Mouse (Mus musculus) bone marrow macrophage, adult 2 months (primary cell): ENCODE measurements around the gene Gm28308. TPM values are rescaled to one million over a fixed set of nuclear protein-coding genes. Genes with fewer than 3 reads are reported as not detected.

ENCODE experiments used
- H3K27ac ChIP-seq: 2 replicates; pipeline ENCODE4 v1.5.1; 2012; ENCODE audit warnings: low read depth, low read length; ENCODE audit not compliant: insufficient read depth
- H3K4me1 ChIP-seq: 2 replicates; pipeline ENCODE4 v1.6.1; 2012; ENCODE audit warnings: low read length; ENCODE audit not compliant: control insufficient read depth, insufficient read depth
- H3K4me3 ChIP-seq: 2 replicates; pipeline ENCODE4 v1.5.1; 2012; ENCODE audit warnings: mild to moderate bottlenecking, low read length, moderate library complexity; ENCODE audit not compliant: insufficient read depth
- CTCF ChIP-seq: IDR thresholded peaks from 2 replicates; pipeline ENCODE4 v1.5.1; 2012; ENCODE audit warnings: low read depth, mild to moderate bottlenecking, low read length, moderate library complexity
- POLR2A ChIP-seq: IDR thresholded peaks from 2 replicates; pipeline ENCODE4 v1.6.1; 2012; ENCODE audit warnings: mild to moderate bottlenecking, low read depth, low read length, borderline replicate concordance
- polyA plus RNA-seq: library from polyadenylated mRNA; stranded (reverse); fragments of >200 nt; gene quantifications from 2 replicates; pipeline ENCODE4 v1.2.4, GENCODE M21; 2012; ENCODE audit not compliant: missing spikeins, insufficient read depth, insufficient read length

Gene Gm28308
- polyA plus RNA-seq, 1 experiment = not detected

- no peak overlapping the region for H3K27ac ChIP-seq
- TF ChIP-seq POLR2A (no peak), CTCF (no peak)
- H3K4me3 ChIP-seq = no peak overlapping the region
- H3K4me1 ChIP-seq = no peaks in the 10 kb centered on the region
Observed at GRCm38 (mm10) chr6:52205221-52205620, 7.9 kb downstream of the Gm28308 start.

- H3K4me3 ChIP-seq = no peak within 1 kb of the TSS
Observed at GRCm38 (mm10) chr6:52204050-52204752, 8.9 kb downstream of the Gm28308 start, which contains the start of gene Hoxa5. TSS of gene Hoxa5 (minus strand) at chr6:52204587.

GRCm38 (mm10) chr6:52203371-52204049 lies 9.6 kb downstream of the Gm28308 start:
- Histone ChIP-seq H3K4me1 (no peaks in the 10 kb centered on the region), H3K27ac (no peak overlapping the region), H3K4me3 (no peak overlapping the region)
- no peak for TF ChIP-seq POLR2A
- no peak for TF ChIP-seq CTCF

More at GRCm38 (mm10) chr6:52204050-52204752, 8.9 kb downstream of the Gm28308 start, which contains the start of gene Hoxa5:
- H3K4me1 ChIP-seq = no peaks in the 10 kb centered on the region
- no peak within 1 kb of the TSS for H3K27ac ChIP-seq
- TF ChIP-seq POLR2A (no peak), CTCF (no peak)

GRCm38 (mm10) chr6:52203121-52203370 lies 10.1 kb downstream of the Gm28308 start:
- no peaks in the 10 kb centered on the region for H3K4me1 ChIP-seq
- no peak overlapping the region for H3K4me3 ChIP-seq
- no peak for TF ChIP-seq POLR2A
- TF ChIP-seq CTCF = no peak
- H3K27ac ChIP-seq = no peak overlapping the region

- no peak overlapping the region for H3K27ac ChIP-seq
- no peaks in the 10 kb centered on the region for H3K4me1 ChIP-seq
- no peak overlapping the region for H3K4me3 ChIP-seq
- TF ChIP-seq POLR2A = no peak
- TF ChIP-seq CTCF = no peak
Observed at GRCm38 (mm10) chr6:52202362-52203120, 10.6 kb downstream of the Gm28308 start.

- TF ChIP-seq POLR2A (no peak), CTCF (no peak)
- Histone ChIP-seq H3K4me3 (no peak overlapping the region), H3K4me1 (no peaks in the 10 kb centered on the region), H3K27ac (no peak overlapping the region)
Observed at GRCm38 (mm10) chr6:52201269-52201668, 11.9 kb downstream of the Gm28308 start.

GRCm38 (mm10) chr6:52200751-52201250 lies 12.3 kb downstream of the Gm28308 start:
- Histone ChIP-seq H3K27ac (no peak overlapping the region), H3K4me3 (no peak overlapping the region), H3K4me1 (no peaks in the 10 kb centered on the region)
- TF ChIP-seq CTCF = no peak
- TF ChIP-seq POLR2A = no peak

- no peak overlapping the region for H3K4me3 ChIP-seq
- no peak for TF ChIP-seq POLR2A
- TF ChIP-seq CTCF = no peak
- no peak overlapping the region for H3K27ac ChIP-seq
- H3K4me1 ChIP-seq = no peaks in the 10 kb centered on the region
Observed at GRCm38 (mm10) chr6:52200073-52200750, 12.9 kb downstream of the Gm28308 start.

GRCm38 (mm10) chr6:52197271-52197670 lies 15.9 kb downstream of the Gm28308 start:
- peaks cover 4% of the 10 kb centered on the region for H3K4me1 ChIP-seq
- no peak overlapping the region for H3K4me3 ChIP-seq
- no peak overlapping the region for H3K27ac ChIP-seq
- TF ChIP-seq POLR2A (no peak), CTCF (no peak)
